Mouse (Mus musculus): ENCODE data around the gene Wnt10a. TPM values are rescaled to one million over a fixed set of nuclear protein-coding genes. Genes with fewer than 3 reads are reported as not detected.

Wnt10a gene
- total and polyA plus RNA-seq, 3 experiments = 126 to 187 (median 155) TPM

DNA sequence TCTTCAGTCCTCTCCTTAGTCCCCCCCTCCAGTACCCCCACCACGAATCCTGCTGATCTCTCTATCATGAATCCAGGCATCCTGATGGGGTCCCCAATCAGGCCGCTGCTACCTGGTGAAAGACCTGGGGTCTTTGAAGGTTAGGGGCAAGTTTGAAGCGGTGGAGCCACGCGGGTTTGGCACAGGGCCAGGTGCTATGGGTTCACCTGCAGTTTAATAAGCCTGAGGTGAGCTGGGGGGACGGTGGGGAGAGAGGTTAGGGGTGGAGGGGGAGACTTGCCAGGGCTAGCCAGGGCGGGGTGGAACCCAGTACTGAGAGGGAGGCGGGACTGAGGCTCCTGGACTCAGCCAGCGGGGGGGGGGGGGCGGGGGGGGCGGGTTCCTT, 3.8 kb downstream of the Wnt10a start:
- Histone ChIP-seq H3K4me1 (ENCODE audit: control insufficient read depth in 1 of 2, insufficient read depth in 2 of 2) (peaks cover 43 to 55% of the 10 kb centered on the region in 2 experiments), H3K36me3 (replicated peaks in 1 of 2; ENCODE audit: control insufficient read depth in 1 of 2, insufficient read depth in 1 of 2, low read length in 1 of 2) (peaks cover 0 to 62% of the 10 kb centered on the region in 2 experiments), H3K27ac (ENCODE audit: insufficient read depth, low read depth) (peak overlapping the region; percentile 88), H3K4me3 (replicated peaks in 1 of 3; ENCODE audit: low read depth in 2 of 3, low read length in 2 of 3, poor library complexity in 1 of 3) (peak overlapping the region; percentile 84 to 89 (median 88)), H3K27me3 (replicated peaks) (no peaks in the 10 kb centered on the region), H3K9me3 (replicated peaks; ENCODE audit: low read length) (no peaks in the 10 kb centered on the region), H3K4me2 (ENCODE audit: insufficient read depth, low read depth, poor library complexity, severe bottlenecking) (peak overlapping the region; percentile 93), H3K9ac (ENCODE audit: insufficient read depth, low read depth) (peak overlapping the region; percentile 81), H3K79me2 (replicated peaks; ENCODE audit: control insufficient read depth, extremely low read depth, insufficient read depth, poor library complexity, severe bottlenecking) (peaks cover 17% of the 10 kb centered on the region)
- TF ChIP-seq POLR2A (IDR thresholded peaks at IDR 0.05; ENCODE audit: low read depth, low read length) (peak; percentile 14; the same call in 1 of the 2 replicates), ELF1 (IDR thresholded peaks at IDR 0.05; ENCODE audit: low read depth, low read length) (no peak), RAD21 (IDR thresholded peaks at IDR 0.05; ENCODE audit: low read depth, low read length) (no peak)
- no peak for DNase-seq (ENCODE audit: extremely low read depth)
- dilution Hi-C loops (cut with MboI; ENCODE audit: extremely low pct_ligation_motif_present, extremely low pct_unique_long_range_greater_than_20kb, low sequenced_read_pairs) = no loop called here
- in situ Hi-C loops (cut with MboI; ENCODE audit: low pct_ligation_motif_present, low pct_unique_long_range_greater_than_20kb, low sequenced_read_pairs) = no loop called here

DNA sequence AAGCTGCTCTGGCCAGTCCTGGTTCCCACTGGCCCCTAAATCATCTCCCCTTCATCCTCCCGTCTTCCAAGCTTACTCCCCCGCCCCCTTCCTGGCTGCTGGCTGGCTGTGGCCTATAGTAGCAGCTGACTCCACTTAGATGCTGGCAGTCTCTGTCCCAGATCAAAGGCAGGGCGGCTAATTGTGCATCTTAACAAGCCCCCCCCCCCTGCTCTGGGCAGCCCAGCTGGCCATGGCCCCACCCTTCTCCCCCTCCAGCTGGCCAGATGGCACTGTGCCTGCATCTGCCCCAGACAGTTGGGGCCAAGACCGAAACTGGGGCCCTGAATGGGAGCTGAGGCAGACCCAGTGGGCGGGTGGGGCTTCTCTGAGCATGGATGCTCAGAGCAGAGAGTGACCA, 6.1 kb downstream of the Wnt10a start:
- H3K36me3 ChIP-seq (replicated peaks in 1 of 2; ENCODE audit: control insufficient read depth in 1 of 2, insufficient read depth in 1 of 2, low read length in 1 of 2) = peaks cover 0 to 81% of the 10 kb centered on the region in 2 experiments
- peak overlapping the region; percentile 40; the same call in 1 of the 2 replicates for H3K27ac ChIP-seq (ENCODE audit: insufficient read depth, low read depth)
- no peaks in the 10 kb centered on the region for H3K27me3 ChIP-seq (replicated peaks)
- no peaks in the 10 kb centered on the region for H3K9me3 ChIP-seq (replicated peaks; ENCODE audit: low read length)
- in situ Hi-C loops (cut with MboI; ENCODE audit: low pct_ligation_motif_present, low pct_unique_long_range_greater_than_20kb, low sequenced_read_pairs) = no loop called here
- TF ChIP-seq IRF4 (IDR thresholded peaks at IDR 0.05; ENCODE audit: low read depth, low read length) (peak; percentile 84), RAD21 (IDR thresholded peaks at IDR 0.05; ENCODE audit: low read depth, low read length) (no peak), BHLHE40 (IDR thresholded peaks at IDR 0.05; ENCODE audit: low read depth, low read length) (peak; percentile 67), EP300 (IDR thresholded peaks at IDR 0.05; ENCODE audit: low read length) (peak; percentile 50), POLR2A (IDR thresholded peaks at IDR 0.05; ENCODE audit: low read depth, low read length) (peak; percentile 39; the same call in 1 of the 2 replicates), MXI1 (IDR thresholded peaks at IDR 0.05; ENCODE audit: low read depth, low read length) (peak; percentile 82), CTCF (conservative IDR thresholded peaks at IDR 0.05 in 1 of 2, IDR thresholded peaks at IDR 0.05 in 1 of 2; ENCODE audit: low read depth in 2 of 2, low read length in 2 of 2) (no peak), SIN3A (IDR thresholded peaks at IDR 0.05; ENCODE audit: low read length) (peak; percentile 76), ETS1 (conservative IDR thresholded peaks at IDR 0.05; ENCODE audit: low read depth, low read length) (peak; percentile 87), CHD2 (IDR thresholded peaks at IDR 0.05; ENCODE audit: low read length) (peak; percentile 50), GABPA (IDR thresholded peaks at IDR 0.05; ENCODE audit: insufficient replicate concordance, low read depth, low read length) (no peak), MEF2A (IDR thresholded peaks at IDR 0.05; ENCODE audit: borderline replicate concordance, low read depth, low read length) (peak; percentile 63), MAX (IDR thresholded peaks at IDR 0.05; ENCODE audit: low read length) (0 out of 2 replicates have a peak, but pooled peaks have one; percentile 18), TCF12 (IDR thresholded peaks at IDR 0.05; ENCODE audit: low read depth, low read length) (peak; percentile 99), ZMIZ1 (IDR thresholded peaks at IDR 0.05; ENCODE audit: low read depth, low read length) (0 out of 2 replicates have a peak, but pooled peaks have one; percentile 48), MAZ (IDR thresholded peaks at IDR 0.05; ENCODE audit: low read depth, low read length) (peak; percentile 97), TBP (conservative IDR thresholded peaks at IDR 0.05; ENCODE audit: low read depth, low read length) (no peak)
- dilution Hi-C loops (cut with MboI; ENCODE audit: extremely low pct_ligation_motif_present, extremely low pct_unique_long_range_greater_than_20kb, low sequenced_read_pairs) = no loop called here
- H3K4me1 ChIP-seq (ENCODE audit: control insufficient read depth in 1 of 2, insufficient read depth in 2 of 2) = peaks cover 36 to 66% of the 10 kb centered on the region in 2 experiments
- H3K4me3 ChIP-seq (replicated peaks in 1 of 3; ENCODE audit: low read depth in 2 of 3, low read length in 2 of 3, poor library complexity in 1 of 3) = peak overlapping the region in 1 of 3 experiments; percentile 28
- H3K9ac ChIP-seq (ENCODE audit: insufficient read depth, low read depth) = no peak overlapping the region
- H3K79me2 ChIP-seq (replicated peaks; ENCODE audit: control insufficient read depth, extremely low read depth, insufficient read depth, poor library complexity, severe bottlenecking) = peaks cover 18% of the 10 kb centered on the region
- no peak for DNase-seq (ENCODE audit: extremely low read depth)
- peak overlapping the region; percentile 72 for H3K4me2 ChIP-seq (ENCODE audit: insufficient read depth, low read depth, poor library complexity, severe bottlenecking)

Measured in CH12.LX (cell line).